Mouse (Mus musculus): ENCODE data around the gene Olfr876.
"Not testable (repeated sequence)": the region's sequence is repeated elsewhere in the genome, so short reads cannot be mapped to it uniquely, and the experiment has no call there.

Olfr876 gene

GRCm38 (mm10) chr9:37802731-37803130 lies at the start of gene Olfr876:
Olfr876 (plus strand) TSS chr9:37803031.
- DNase-seq (ENCODE audit: low read depth, low spot score) = no peak

- DNase-seq (ENCODE audit: low read depth, low spot score) = no peak
Measured at GRCm38 (mm10) chr9:37761728-37762127, 41.1 kb upstream of the Olfr876 start.

DNA sequence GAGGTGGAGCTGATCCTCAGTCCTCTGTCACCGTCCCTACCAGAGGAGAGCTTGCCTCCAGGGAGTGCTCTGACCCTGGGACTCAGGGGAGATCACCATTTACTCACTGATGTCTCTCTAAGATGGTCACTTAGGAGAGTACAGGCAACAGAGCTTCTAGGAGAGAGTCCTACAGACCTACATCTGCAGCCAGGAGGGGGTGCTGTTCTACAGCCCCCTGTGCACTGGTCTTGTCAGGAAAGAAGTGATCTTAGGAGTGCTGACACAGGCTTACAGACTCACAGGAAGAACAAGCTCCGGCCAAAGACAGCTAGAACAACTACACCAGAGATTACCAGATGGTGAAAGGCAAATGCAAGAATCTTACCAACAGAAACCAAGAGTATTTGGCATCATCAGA lies 40.3 kb upstream of the Olfr876 start:
- DNase-seq (ENCODE audit: low read depth, low spot score) = no peak

- DNase-seq (ENCODE audit: low read depth, low spot score) = no peak
Measured at GRCm38 (mm10) chr9:37770661-37771060, 32.2 kb upstream of the Olfr876 start.

GRCm38 (mm10) chr9:37771759-37772158 lies 31.1 kb upstream of the Olfr876 start, which contains the start of gene Olfr875:
Olfr875 (plus strand) TSS chr9:37771857.
- no peak for DNase-seq (ENCODE audit: low read depth, low spot score)

DNA sequence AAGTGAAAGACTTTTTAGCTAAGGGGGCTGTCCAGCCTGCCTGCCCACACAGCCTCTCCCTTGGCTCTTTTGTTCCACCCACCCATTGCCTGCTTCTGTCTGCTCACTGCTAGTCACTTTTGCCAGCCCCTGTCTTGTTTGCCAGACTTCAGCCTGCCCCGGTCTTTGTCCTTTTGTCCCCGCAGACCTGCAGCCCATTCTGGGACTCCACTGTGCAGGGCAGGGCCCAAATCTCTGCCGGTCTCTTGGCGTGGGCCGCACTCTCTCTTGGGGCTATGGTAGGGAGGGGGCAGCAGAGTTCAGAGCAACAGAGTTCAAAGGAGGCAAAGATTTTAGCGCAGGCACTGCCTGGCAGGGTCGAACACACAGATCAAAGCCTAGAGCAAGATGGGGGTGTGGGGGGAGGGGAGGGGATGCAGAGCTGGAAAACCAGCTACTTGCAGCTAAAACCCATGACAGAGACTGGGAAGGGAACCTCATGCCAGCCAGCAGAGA lies 20.0 kb upstream of the Olfr876 start:
- DNase-seq (ENCODE audit: low read depth, low spot score) = no peak

DNA sequence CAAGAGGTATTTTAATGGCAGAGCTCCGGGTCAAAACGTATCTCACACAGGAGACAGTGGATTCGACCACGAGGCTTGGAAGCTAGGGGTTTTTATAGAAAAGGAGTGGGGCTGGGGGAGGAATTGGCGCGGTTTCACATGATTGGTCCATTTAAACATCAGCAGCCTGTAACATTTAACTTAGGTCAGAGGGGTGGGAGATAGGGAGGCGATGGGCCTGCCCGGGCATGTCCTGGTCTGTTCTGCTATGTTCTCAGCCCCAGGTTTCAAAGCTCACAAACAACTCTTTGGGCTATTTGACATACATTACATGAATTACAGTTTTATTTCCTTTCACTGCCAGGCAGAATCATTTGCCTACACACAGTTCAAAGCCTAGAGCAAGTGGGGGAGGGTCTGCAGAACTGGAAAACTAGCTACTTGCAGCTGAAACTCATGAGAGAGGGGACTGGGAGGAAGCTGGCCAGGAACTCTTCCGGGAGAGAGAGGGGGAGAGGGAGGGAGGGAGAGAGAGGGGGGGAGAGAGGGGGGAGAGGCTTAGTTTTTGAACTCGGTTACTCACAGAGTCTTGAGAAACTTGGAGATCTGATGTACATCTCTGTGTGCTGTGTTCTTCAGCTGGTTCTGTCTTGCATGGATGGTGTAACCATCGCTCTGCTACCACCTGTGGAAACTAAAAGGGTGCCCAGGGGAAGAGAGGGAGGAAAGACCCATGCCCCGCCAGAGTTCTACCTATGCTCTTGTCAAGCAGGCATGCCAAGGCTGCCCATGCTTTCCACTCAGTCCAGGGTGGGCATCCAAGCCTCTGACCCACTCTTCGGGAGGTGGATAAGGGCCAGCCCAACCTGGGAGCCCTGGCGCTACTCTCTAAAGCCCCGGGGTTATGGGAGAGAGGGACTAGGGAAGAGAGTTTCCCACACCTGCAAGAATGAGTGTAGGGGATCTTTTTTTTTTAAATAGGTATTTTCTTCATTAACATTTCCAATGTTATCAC lies 19.1 kb upstream of the Olfr876 start:
- DNase-seq (ENCODE audit: low read depth, low spot score) = not testable (repeated sequence)

DNA sequence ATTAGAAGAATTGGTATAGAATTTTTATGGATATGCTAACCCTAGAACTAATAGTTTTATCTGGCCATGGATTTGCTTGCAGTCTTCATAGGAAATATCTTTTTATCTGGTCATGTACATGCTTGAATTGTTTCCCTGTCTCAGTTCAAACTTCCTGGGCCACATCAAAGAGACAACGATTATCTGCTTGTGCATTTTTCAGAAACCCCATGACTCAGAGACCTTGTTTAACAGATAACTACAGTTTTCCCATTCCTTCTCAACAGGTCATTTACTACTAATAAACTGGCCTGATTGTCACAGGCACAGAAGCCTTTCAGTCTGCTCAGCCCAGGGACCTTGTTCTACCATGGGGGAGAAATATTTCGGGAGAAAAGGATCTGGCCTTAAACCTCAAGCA lies 16.4 kb upstream of the Olfr876 start:
- no peak for DNase-seq (ENCODE audit: low read depth, low spot score)

GRCm38 (mm10) chr9:37802055-37802454 lies 776 bp upstream of the Olfr876 start:
- DNase-seq (ENCODE audit: low read depth, low spot score) = no peak

- DNase-seq (ENCODE audit: low read depth, low spot score) = no peak
Measured at GRCm38 (mm10) chr9:37807235-37807634, 4.4 kb downstream of the Olfr876 start.

GRCm38 (mm10) chr9:37808456-37808855 lies 5.6 kb downstream of the Olfr876 start:
- no peak for DNase-seq (ENCODE audit: low read depth, low spot score)

DNA sequence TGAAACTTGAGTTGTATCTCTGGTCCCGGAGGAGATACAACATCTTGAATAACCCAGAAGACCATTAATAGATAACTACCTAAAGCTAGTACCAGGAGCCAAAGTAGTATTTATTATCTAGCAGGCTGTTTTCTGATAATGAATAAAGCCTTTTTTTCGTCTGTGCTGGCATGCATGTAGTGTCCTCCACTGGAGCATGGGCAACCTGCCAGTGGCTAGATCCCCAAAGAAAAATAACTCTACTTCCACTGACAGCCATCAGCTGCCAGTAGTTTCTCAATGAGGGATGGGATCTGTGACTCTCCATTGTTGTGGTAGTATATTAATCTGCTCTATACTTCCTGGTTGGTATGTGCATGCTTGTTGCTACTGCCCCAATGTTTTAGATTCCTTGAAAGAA lies 6.1 kb downstream of the Olfr876 start:
- DNase-seq (ENCODE audit: low read depth, low spot score) = no peak

DNA sequence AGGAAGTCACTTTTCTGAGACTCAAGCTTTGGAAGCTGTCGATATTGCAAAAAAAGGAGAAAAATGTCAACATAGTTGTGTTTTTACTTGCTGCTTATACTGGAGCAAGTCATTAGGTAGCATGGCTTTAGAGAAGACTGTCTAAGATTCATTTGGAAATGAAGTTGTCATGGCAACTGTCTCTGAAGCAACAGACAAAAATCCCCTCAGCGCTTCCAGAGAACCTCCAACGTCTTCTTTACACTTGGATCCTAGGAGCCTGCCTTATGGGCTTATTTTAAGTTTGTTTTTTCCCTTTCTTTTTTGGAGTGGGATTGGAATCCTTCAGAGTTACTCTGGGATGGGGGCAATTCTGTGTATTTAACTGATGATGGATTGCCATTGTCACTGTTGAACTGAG lies 11.9 kb downstream of the Olfr876 start:
- no peak for DNase-seq (ENCODE audit: low read depth, low spot score)

DNA sequence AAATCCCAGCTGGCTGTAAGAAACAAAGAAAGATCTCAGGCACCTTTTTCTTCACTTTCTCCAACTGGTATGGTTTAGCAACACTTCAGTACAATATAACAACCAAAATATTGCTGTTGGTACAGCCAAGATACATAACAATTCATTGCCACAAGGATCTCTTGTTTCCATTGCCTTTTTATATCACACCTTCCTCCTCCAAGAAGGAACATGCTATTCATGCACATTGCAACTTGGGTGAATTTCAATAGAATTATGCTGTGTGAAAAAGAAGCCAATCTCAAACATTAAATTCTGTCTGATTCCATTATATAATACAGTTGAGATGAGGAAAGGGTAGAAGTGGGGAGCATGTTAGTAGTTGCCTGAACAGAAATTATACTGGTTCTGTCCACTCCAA lies 27.1 kb downstream of the Olfr876 start:
- DNase-seq (ENCODE audit: low read depth, low spot score) = no peak

DNA sequence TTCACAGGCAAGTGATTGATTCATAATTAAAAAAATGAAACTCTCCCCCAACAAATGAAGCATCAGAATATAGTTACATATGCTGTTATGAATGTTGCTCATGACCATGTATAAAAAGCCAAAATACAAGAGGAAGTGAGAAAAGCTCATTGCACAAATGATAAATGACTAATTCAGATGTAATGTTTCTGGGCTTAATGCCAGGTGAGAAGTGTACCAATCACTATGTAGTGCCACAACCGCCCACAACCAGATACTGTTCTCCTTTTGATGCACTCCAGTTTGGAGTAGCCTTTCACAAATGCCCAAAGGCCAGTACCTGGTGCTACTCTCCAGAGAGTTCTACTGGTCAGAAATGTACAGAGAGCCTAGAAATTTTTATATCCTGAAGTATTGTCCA lies 30.5 kb downstream of the Olfr876 start:
- DNase-seq (ENCODE audit: low read depth, low spot score) = no peak

- no peak for DNase-seq (ENCODE audit: low read depth, low spot score)
Measured at GRCm38 (mm10) chr9:37849267-37849666, 46.4 kb downstream of the Olfr876 start.

DNA sequence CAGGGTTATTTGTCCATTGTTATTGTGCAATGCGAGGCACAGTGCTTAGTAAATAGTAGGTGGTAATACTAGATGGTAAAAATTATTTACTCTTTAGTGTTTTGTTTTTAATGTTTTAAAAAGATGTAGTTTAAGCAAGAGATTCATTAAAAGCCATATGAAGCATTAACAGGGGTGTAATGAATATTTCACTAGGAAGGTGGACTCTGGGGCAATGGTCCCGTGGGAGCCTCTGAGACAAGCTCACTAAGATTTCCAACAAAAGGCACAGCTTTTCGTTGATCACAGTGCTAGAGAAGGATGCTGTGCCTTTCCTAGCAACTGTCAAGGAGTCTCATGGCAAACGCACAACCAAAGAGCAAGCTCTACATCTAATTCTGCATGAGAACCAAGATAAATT lies 51.1 kb downstream of the Olfr876 start, which contains the start of gene Olfr877:
Olfr877 (plus strand) TSS at position 301 of the 400 bp plus-strand sequence.
- DNase-seq (ENCODE audit: low read depth, low spot score) = no peak

All from CD4-positive, CD25-positive, alpha-beta regulatory T cell, adult 2 months (primary cell).